Mouse (Mus musculus): ENCODE data around the gene Vmn1r142.
"Not testable (repeated sequence)": the region's sequence is repeated elsewhere in the genome, so short reads cannot be mapped to it uniquely, and the experiment has no call there.

Gene Vmn1r142

GRCm38 (mm10) chr7:22163935-22164334, at the start of gene Vmn1r142:
Vmn1r142 (minus strand) TSS chr7:22164035.
- DNase-seq, result not testable (repeated sequence)

GRCm38 (mm10) chr7:22201164-22201563, 37.3 kb upstream of the Vmn1r142 start, which contains the start of gene Gm8653:
Gm8653 (minus strand) TSS chr7:22201264.
- DNase-seq, result not testable (repeated sequence)

GRCm38 (mm10) chr7:22189077-22189476, 25.2 kb upstream of the Vmn1r142 start, which contains the start of gene Vmn1r143:
Vmn1r143 (plus strand) TSS chr7:22189377.
- not testable (repeated sequence) for DNase-seq

GRCm38 (mm10) chr7:22134641-22135040, 29.2 kb downstream of the Vmn1r142 start, which contains the start of gene Gm10666:
Gm10666 (minus strand) TSS chr7:22134741.
- not testable (repeated sequence) for DNase-seq

GRCm38 (mm10) chr7:22118145-22118544, 45.7 kb downstream of the Vmn1r142 start, which contains the start of gene Gm16451:
Gm16451 (minus strand) TSS chr7:22118245.
- DNase-seq, result not testable (repeated sequence)

Data from retina, postnatal 1 day (tissue).